Mouse (Mus musculus): ENCODE measurements around the gene Zfp120. TPM values are rescaled to one million over a fixed set of nuclear protein-coding genes. Genes with fewer than 3 reads are reported as not detected.
"Not testable (repeated sequence)": the region's sequence is repeated elsewhere in the genome, so short reads cannot be mapped to it uniquely, and the experiment has no call there.

Gene Zfp120
- 13.8 and 16.6 TPM in 2 replicates for total RNA-seq (2014; fragmentation: Nextera tagmentation)
- total RNA-seq (2017), result 13.3 and 20.5 TPM in 2 replicates

- ATAC-seq (replicated peaks; ENCODE audit: poor library complexity, severe bottlenecking), result peak; percentile 90
These were observed at the start of gene Zfp120 for GRCm38 (mm10) chr2:150136435-150136897. TSS of gene Zfp120 (minus strand) at chr2:150136708.

- peak; percentile 33; the same call in 1 of the 2 replicates for ATAC-seq (replicated peaks; ENCODE audit: poor library complexity, severe bottlenecking)
These were observed 45.1 kb upstream of the Zfp120 start, which contains the start of gene Gm14139 for GRCm38 (mm10) chr2:150181570-150181999. TSS of gene Gm14139 (plus strand) at chr2:150181755.

- ATAC-seq (replicated peaks; ENCODE audit: poor library complexity, severe bottlenecking), result not testable (repeated sequence)
These were observed 44.5 kb upstream of the Zfp120 start for GRCm38 (mm10) chr2:150181046-150181445.

GRCm38 (mm10) chr2:150179579-150179978, 43.1 kb upstream of the Zfp120 start, which contains the start of gene Gm10770:
TSS of gene Gm10770 (minus strand) at chr2:150179679.
- not testable (repeated sequence) for ATAC-seq (replicated peaks; ENCODE audit: poor library complexity, severe bottlenecking)

- no peak for ATAC-seq (replicated peaks; ENCODE audit: poor library complexity, severe bottlenecking)
These were observed 37.3 kb upstream of the Zfp120 start for GRCm38 (mm10) chr2:150173833-150174232.

- ATAC-seq (replicated peaks; ENCODE audit: poor library complexity, severe bottlenecking), result no peak
These were observed 30.2 kb upstream of the Zfp120 start for GRCm38 (mm10) chr2:150166703-150167102.

- no peak for ATAC-seq (replicated peaks; ENCODE audit: poor library complexity, severe bottlenecking)
These were observed 3.7 kb downstream of the Zfp120 start for GRCm38 (mm10) chr2:150132773-150133172.

- ATAC-seq (replicated peaks; ENCODE audit: poor library complexity, severe bottlenecking), result peak; percentile 62
These were observed 4.5 kb downstream of the Zfp120 start for GRCm38 (mm10) chr2:150132002-150132401.

GRCm38 (mm10) chr2:150111247-150111912, 25.1 kb downstream of the Zfp120 start:
- ATAC-seq (replicated peaks; ENCODE audit: poor library complexity, severe bottlenecking), result no peak

GRCm38 (mm10) chr2:150099618-150100017, 36.9 kb downstream of the Zfp120 start:
- ATAC-seq (replicated peaks; ENCODE audit: poor library complexity, severe bottlenecking), result not testable (repeated sequence)

Other genes starting within 250 kb of the Zfp120 start
- gene Gm10770, start 43.0 kb upstream of the Zfp120 start, total RNA-seq (2014; fragmentation: Nextera tagmentation), result not detected in 2 replicates
- not detected in 2 replicates for gene Gm10770, start 43.0 kb upstream of the Zfp120 start, total RNA-seq (2017)
- not detected in 2 replicates for gene Gm14139, start 45.0 kb upstream of the Zfp120 start, total RNA-seq (2014; fragmentation: Nextera tagmentation)
- not detected in 2 replicates for gene Gm14139, start 45.0 kb upstream of the Zfp120 start, total RNA-seq (2017)
- 1.5 and 6.1 TPM in 2 replicates for gene Zfp937, start 81.4 kb upstream of the Zfp120 start, total RNA-seq (2014; fragmentation: Nextera tagmentation)
- 2.1 and 3.4 TPM in 2 replicates for gene Zfp937, start 81.4 kb upstream of the Zfp120 start, total RNA-seq (2017)
- gene Gm21994, start 118.9 kb upstream of the Zfp120 start, total RNA-seq (2014; fragmentation: Nextera tagmentation), result 1.4 and 9.9 TPM in 2 replicates
- 8.2 and 9.5 TPM in 2 replicates for gene Gm21994, start 118.9 kb upstream of the Zfp120 start, total RNA-seq (2017)
- not detected in 2 replicates for gene Gm14124, start 120.8 kb upstream of the Zfp120 start, total RNA-seq (2014; fragmentation: Nextera tagmentation)
- not detected in 2 replicates for gene Gm14124, start 120.8 kb upstream of the Zfp120 start, total RNA-seq (2017)
- 7.3 TPM in 1 of 2 replicates, not detected in the other for gene Gm10130, start 187.0 kb upstream of the Zfp120 start, total RNA-seq (2014; fragmentation: Nextera tagmentation)
- gene Gm10130, start 187.0 kb upstream of the Zfp120 start, total RNA-seq (2017), result 5.5 and 6.3 TPM in 2 replicates
- 4.0 TPM in 1 of 2 replicates, not detected in the other for gene 3300002I08Rik, start 226.1 kb upstream of the Zfp120 start, total RNA-seq (2014; fragmentation: Nextera tagmentation)
- 3.3 and 10.4 TPM in 2 replicates for gene 3300002I08Rik, start 226.1 kb upstream of the Zfp120 start, total RNA-seq (2017)